Mouse (Mus musculus) limb, embryonic 14.5 days (tissue): ENCODE measurements at regions not wholly inside any gene's neighbourhood (a gene's known extent, or its start where the extent isn't known, plus 50 kb on each side); places are given as distances from the start of the nearest gene placed in this dataset.

Experiments used
- ATAC-seq: fragments of 200-750 bp; cut with Nextera tagmentation; 2 replicates; pipeline ENCODE4 v1.8.0; 2017; ENCODE audit warnings: low read depth, moderate number of reproducible peaks, moderate TSS enrichment; ENCODE audit not compliant: low FRiP score
- DNase-seq: peaks from one replicate; pipeline ENCODE4 v3.0.0-alpha.2; 2015; ENCODE audit warnings: low spot score
- H3K27ac ChIP-seq: fragments of 300-500 bp; sonication (generic); replicated peaks from 2 replicates; pipeline ENCODE4 v1.5.1; 2014; ENCODE audit warnings: low read depth, mild to moderate bottlenecking, low read length, moderate library complexity, mixed read lengths
- H3K27me3 ChIP-seq: fragments of 300-500 bp; sonication (generic); 2 replicates; pipeline ENCODE4 v1.6.1; 2014; ENCODE audit warnings: low read length, mixed read lengths; ENCODE audit not compliant: control insufficient read depth, insufficient read depth
- H3K36me3 ChIP-seq: fragments of 300-500 bp; sonication (generic); 2 replicates; pipeline ENCODE4 v1.6.1; 2014; ENCODE audit warnings: mild to moderate bottlenecking, low read length, moderate library complexity, mixed read lengths; ENCODE audit not compliant: control insufficient read depth, insufficient read depth
- H3K4me1 ChIP-seq: fragments of 300-500 bp; sonication (generic); 2 replicates; pipeline ENCODE4 v1.6.1; 2014; ENCODE audit warnings: antibody characterized with exemption, low read length, mixed read lengths; ENCODE audit not compliant: control insufficient read depth, insufficient read depth
- H3K4me2 ChIP-seq: fragments of 300-500 bp; sonication (generic); replicated peaks from 2 replicates; pipeline ENCODE4 v1.6.1; 2014; ENCODE audit warnings: low read depth, mild to moderate bottlenecking, low read length, moderate library complexity; ENCODE audit not compliant: severe bottlenecking
- H3K4me3 ChIP-seq: fragments of 300-500 bp; sonication (generic); replicated peaks from 2 replicates; pipeline ENCODE4 v1.5.1; 2014; ENCODE audit warnings: low read length
- H3K9ac ChIP-seq: fragments of 300-500 bp; sonication (generic); 2 replicates; pipeline ENCODE4 v1.6.1; 2014; ENCODE audit warnings: mild to moderate bottlenecking, low read depth, low read length, moderate library complexity; ENCODE audit not compliant: severe bottlenecking
- H3K9me3 ChIP-seq: fragments of 300-500 bp; sonication (generic); 2 replicates; pipeline ENCODE4 v1.6.1; 2016; ENCODE audit warnings: low read length; ENCODE audit not compliant: control insufficient read depth
- POLR2A ChIP-seq: fragments of 200-500 bp; IDR thresholded peaks from 2 replicates; pipeline ENCODE4 v1.8.0; 2012; ENCODE audit warnings: inconsistent platforms, mild to moderate bottlenecking, moderate library complexity, borderline replicate concordance; ENCODE audit not compliant: insufficient read depth, insufficient read length; ENCODE audit errors: extremely low read depth
- WGBS: fragments of 180-500 bp; shearing (Covaris S2); extraction: QIAGEN DNeasy Blood & Tissue Kit; methylation state at CpG from one replicate; pipeline ENCODE4 v1.1.7; 2014; 5-methylcytosine and 5-hydroxymethylcytosine counted together

DNA sequence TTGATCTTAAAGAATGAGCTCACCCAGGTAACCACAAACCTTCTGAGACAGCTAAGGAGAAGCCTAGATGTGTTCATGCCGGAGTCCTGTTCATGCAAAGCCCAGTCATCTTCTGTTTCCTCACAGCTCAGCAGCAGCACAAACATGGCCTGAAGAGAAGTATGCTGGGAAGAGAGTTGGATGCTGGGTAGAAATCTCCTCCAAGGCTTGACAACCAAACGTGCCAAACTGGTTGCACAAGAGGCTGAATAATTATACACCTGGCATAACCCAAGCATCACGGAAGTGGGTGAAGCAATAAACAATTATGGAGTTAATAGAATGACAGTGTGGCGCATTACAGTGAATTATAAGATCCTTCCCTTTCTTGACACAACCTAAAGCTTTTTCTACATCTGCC lies 404.0 kb upstream of the Acvr2a start:
- Histone ChIP-seq H3K27ac (no peak overlapping the region), H3K4me2 (no peak overlapping the region), H3K9me3 (no peaks in the 10 kb centered on the region), H3K4me1 (peaks cover 2% of the 10 kb centered on the region; the same call in 1 of the 2 replicates), H3K27me3 (no peaks in the 10 kb centered on the region), H3K36me3 (no peaks in the 10 kb centered on the region), H3K9ac (no peak overlapping the region), H3K4me3 (no peak overlapping the region)
- TF ChIP-seq POLR2A, result no peak
- WGBS, result 76% methylated on average over 4 of the region's 4 CpGs
- DNase-seq, result no peak
- ATAC-seq, result no peak

DNA sequence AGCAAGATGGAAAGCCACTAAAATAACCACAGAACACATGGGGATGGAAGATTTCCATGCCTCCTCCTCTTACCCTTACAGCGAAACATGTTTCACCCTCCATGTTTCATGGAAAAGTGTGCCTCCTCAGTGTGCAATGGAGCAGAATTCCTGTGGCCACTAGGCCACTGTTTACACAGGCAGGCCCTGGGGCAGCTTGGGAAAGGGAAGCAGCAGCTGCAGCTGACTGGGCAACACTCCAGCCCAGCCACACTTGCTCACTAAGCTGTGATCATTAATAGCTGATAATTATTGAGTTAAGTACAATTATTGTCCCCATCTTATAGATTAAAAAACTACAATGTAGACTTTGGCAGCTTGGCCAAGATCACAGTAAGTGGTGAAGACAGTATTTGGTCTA lies 402.5 kb upstream of the Acvr2a start:
- Histone ChIP-seq H3K27ac (no peak overlapping the region), H3K27me3 (no peaks in the 10 kb centered on the region), H3K4me3 (no peak overlapping the region), H3K9ac (no peak overlapping the region), H3K4me2 (no peak overlapping the region), H3K9me3 (no peaks in the 10 kb centered on the region), H3K36me3 (no peaks in the 10 kb centered on the region), H3K4me1 (peaks cover 2% of the 10 kb centered on the region; the same call in 1 of the 2 replicates)
- ATAC-seq (no peak; the same call in 1 of the 2 replicates), DNase-seq (no peak)
- TF ChIP-seq POLR2A, result no peak
- WGBS, result 92% methylated on average over 1 of the region's 1 CpGs

DNA sequence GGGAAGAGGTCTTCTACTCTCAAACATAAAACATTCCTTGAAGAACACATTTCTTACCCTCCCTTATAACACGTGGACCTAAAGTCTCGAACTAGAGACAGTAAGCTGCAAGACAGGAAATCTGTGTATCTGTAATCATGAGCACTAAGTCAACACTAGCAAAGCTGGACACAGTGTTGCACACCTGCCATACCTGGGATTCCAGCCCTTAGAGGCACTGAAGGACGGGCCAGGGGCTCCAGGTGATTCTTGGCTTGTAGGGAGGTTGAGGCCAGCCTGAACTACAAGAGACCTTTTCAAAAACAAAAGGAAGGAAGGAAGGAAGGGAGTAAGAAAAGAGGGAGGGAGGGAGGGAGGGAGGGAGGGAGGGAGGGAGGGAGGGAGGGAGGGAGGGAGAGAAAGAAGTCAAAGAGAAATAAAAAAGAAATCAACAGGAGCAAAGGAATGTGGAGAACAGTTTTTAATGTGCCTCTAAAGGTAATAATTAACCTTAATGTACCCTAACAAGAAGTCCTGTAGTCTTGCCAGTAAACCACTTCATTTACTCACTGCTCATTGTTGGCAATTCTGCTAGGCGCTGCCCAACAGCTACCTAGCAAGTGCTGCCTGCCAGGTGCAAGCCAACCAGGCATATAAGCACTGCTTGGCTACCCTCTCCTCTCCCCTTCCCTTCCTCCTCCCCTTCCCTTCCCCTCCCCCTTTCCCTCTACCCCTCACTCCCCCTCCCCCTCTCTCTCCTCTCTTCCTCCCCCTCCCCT lies 401.0 kb upstream of the Acvr2a start:
- H3K4me2 ChIP-seq, result no peak overlapping the region
- H3K9me3 ChIP-seq, result no peaks in the 10 kb centered on the region
- no peak for ATAC-seq
- no peak overlapping the region for H3K27ac ChIP-seq
- H3K9ac ChIP-seq, result no peak overlapping the region
- no peak for DNase-seq
- 76% methylated on average over 4 of the region's 4 CpGs for WGBS
- no peak for TF ChIP-seq POLR2A
- H3K27me3 ChIP-seq, result no peaks in the 10 kb centered on the region
- no peaks in the 10 kb centered on the region for H3K36me3 ChIP-seq
- peaks cover 2% of the 10 kb centered on the region; the same call in 1 of the 2 replicates for H3K4me1 ChIP-seq
- no peak overlapping the region for H3K4me3 ChIP-seq

DNA sequence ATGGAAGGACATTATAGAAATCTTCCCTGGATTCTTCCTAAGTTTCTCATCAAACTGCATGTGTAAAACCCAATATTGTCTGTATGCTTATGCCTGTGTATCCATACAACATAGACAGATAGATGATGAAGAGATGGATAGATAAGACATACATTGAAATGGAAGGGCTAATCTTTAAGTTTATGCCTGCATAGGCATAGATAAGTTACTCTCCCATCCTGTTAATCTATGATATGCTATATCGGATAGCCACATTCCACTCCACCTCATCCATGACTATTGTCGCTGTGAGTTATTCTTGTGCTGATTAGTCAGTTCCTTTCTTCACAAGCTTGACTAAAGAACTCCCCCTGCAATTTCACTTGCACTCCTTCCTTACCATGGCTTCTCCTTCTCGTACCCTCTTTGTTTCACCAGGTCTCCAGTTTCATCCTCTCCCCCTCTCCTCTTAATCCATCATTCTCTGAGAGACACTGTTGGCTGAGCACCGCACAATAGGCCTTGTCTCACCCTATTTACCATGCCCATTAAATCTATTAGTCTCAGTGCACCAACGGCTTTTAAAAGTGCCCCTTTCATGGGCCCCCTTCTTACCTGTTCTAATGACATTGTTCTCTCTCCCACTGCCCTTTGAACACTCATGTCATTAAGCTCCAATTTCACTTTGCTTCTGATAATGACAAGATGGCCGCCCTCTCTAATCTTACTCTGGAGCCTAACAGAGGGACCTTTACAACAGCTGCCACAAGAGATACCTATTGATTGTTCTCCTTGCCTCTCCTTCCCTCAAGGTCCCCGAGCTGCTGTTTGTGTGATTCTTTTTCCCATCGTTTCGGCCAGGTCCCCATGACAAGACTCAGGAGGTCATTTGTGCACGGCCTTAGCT lies 399.1 kb upstream of the Acvr2a start:
- ATAC-seq (no peak), DNase-seq (no peak)
- no peak for TF ChIP-seq POLR2A
- Histone ChIP-seq H3K4me3 (no peak overlapping the region), H3K9ac (no peak overlapping the region), H3K36me3 (no peaks in the 10 kb centered on the region), H3K27ac (no peak overlapping the region), H3K4me1 (0 out of 2 replicates have a peak, but pooled peaks cover 2% of the 10 kb centered on the region), H3K9me3 (no peaks in the 10 kb centered on the region), H3K4me2 (no peak overlapping the region), H3K27me3 (no peaks in the 10 kb centered on the region)
- 71% methylated on average over 10 of the region's 10 CpGs for WGBS

DNA sequence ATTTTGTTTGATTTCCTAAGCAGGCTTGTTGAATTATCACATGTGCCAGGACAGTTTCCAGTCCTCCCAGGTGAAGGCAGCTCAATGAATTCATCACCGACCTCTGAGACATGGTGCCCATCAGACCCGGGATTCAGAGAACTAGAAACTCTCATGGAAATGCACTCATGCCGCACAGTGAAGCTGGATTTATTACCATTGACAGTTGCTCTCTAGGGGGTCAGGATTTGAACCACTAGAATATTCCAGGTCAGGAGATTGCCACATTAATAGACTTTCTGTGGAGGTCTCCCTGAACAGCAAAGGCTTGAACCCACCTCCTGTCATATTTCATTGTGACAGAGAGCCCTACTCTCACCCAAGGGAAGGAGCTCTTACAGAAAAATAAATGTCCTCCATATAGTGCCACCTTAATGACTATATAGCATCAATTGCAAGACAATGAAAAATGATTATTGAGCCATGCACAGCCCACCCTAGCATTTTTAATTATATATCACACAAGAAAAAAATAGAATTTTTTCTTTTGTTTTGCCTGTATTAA lies 397.6 kb upstream of the Acvr2a start:
- WGBS, result 61% methylated on average over 3 of the region's 3 CpGs
- Histone ChIP-seq H3K4me2 (no peak overlapping the region), H3K9me3 (no peaks in the 10 kb centered on the region), H3K9ac (no peak overlapping the region), H3K36me3 (no peaks in the 10 kb centered on the region), H3K4me1 (0 out of 2 replicates have a peak, but pooled peaks cover 2% of the 10 kb centered on the region), H3K4me3 (no peak overlapping the region), H3K27me3 (no peaks in the 10 kb centered on the region), H3K27ac (no peak overlapping the region)
- DNase-seq, result no peak
- TF ChIP-seq POLR2A, result no peak
- ATAC-seq, result no peak
